Mouse (Mus musculus) midbrain, embryonic 14.5 days (tissue): ENCODE results near the gene Adgra3. TPM values are rescaled to one million over a fixed set of nuclear protein-coding genes. Genes with fewer than 3 reads are reported as not detected.
A peak's percentile ranks its signal among the peaks of the same experiment; 100 is the strongest.

ENCODE experiments used
- ATAC-seq: fragments of 200-750 bp; cut with Nextera tagmentation; 2 replicates; pipeline ENCODE4 v1.8.0; 2017; ENCODE audit warnings: moderate number of reproducible peaks, moderate library complexity; ENCODE audit not compliant: low FRiP score, low TSS enrichment
- DNase-seq: peaks from one replicate; pipeline ENCODE4 v3.0.0-alpha.2; 2015
- H3K27ac ChIP-seq: fragments of 300-500 bp; sonication (generic); replicated peaks from 2 replicates; pipeline ENCODE4 v1.5.1; 2014; ENCODE audit warnings: mild to moderate bottlenecking, low read depth, low read length, moderate library complexity
- H3K27me3 ChIP-seq: fragments of 300-500 bp; sonication (generic); 2 replicates; pipeline ENCODE4 v1.6.1; 2014; ENCODE audit warnings: low read length, control low read depth, mixed read lengths; ENCODE audit not compliant: control insufficient read depth, insufficient read depth
- H3K36me3 ChIP-seq: fragments of 300-500 bp; sonication (generic); 2 replicates; pipeline ENCODE4 v1.6.1; 2014; ENCODE audit warnings: low read length, control low read depth; ENCODE audit not compliant: control insufficient read depth, insufficient read depth
- H3K4me1 ChIP-seq: fragments of 300-500 bp; sonication (generic); 2 replicates; pipeline ENCODE4 v1.6.1; 2014; ENCODE audit warnings: mild to moderate bottlenecking, antibody characterized with exemption, low read length, control low read depth; ENCODE audit not compliant: control insufficient read depth, insufficient read depth
- H3K4me2 ChIP-seq: fragments of 300-500 bp; sonication (generic); 2 replicates; pipeline ENCODE4 v1.6.1; 2014; ENCODE audit warnings: mild to moderate bottlenecking, low read length, moderate library complexity
- H3K4me3 ChIP-seq: fragments of 300-500 bp; sonication (generic); replicated peaks from 2 replicates; pipeline ENCODE4 v1.5.1; 2014; ENCODE audit warnings: low read depth, low read length
- H3K9ac ChIP-seq: fragments of 300-500 bp; sonication (generic); replicated peaks from 2 replicates; pipeline ENCODE4 v1.6.1; 2014; ENCODE audit warnings: mild to moderate bottlenecking, low read length, moderate library complexity
- H3K9me3 ChIP-seq: fragments of 300-500 bp; sonication (generic); 2 replicates; pipeline ENCODE4 v1.6.1; 2016; ENCODE audit warnings: low read length, control low read depth, mixed read lengths; ENCODE audit not compliant: control insufficient read depth
- WGBS: fragments of 180-500 bp; shearing (Covaris S2); extraction: QIAGEN DNeasy Blood & Tissue Kit; methylation state at CpG from one replicate; pipeline ENCODE4 v1.1.7; 2014; 5-methylcytosine and 5-hydroxymethylcytosine counted together
- polyA plus RNA-seq: library from polyadenylated mRNA; unstranded; fragments of >200 nt; fragmentation: Nextera tagmentation; extraction: Ambion mirVana; gene quantifications from 2 replicates; pipeline ENCODE4 v1.2.1, GENCODE M21; 2014

Gene Adgra3
- polyA plus RNA-seq, 1 experiment from 2014 or later, result 25.2 TPM

GRCm38 (mm10) chr5:50002269-50002668, 56.5 kb downstream of the Adgra3 start:
- peaks cover 10% of the 10 kb centered on the region; the same call in 1 of the 2 replicates for H3K36me3 ChIP-seq
- no peaks in the 10 kb centered on the region for H3K4me1 ChIP-seq
- ATAC-seq (no peak), DNase-seq (no peak)
- no peak overlapping the region for H3K9ac ChIP-seq
- no peaks in the 10 kb centered on the region for H3K27me3 ChIP-seq
- 93% methylated on average over 6 of the region's 6 CpGs for WGBS
- H3K4me3 ChIP-seq, result no peak overlapping the region
- no peak overlapping the region for H3K27ac ChIP-seq
- H3K4me2 ChIP-seq, result no peak overlapping the region
- no peaks in the 10 kb centered on the region for H3K9me3 ChIP-seq

GRCm38 (mm10) chr5:49999764-50000163, 59.0 kb downstream of the Adgra3 start:
- peaks cover 6% of the 10 kb centered on the region; the same call in 1 of the 2 replicates for H3K4me1 ChIP-seq
- no peak for ATAC-seq
- no peaks in the 10 kb centered on the region for H3K9me3 ChIP-seq
- 62% methylated on average over 9 of the region's 9 CpGs for WGBS
- peaks cover 4% of the 10 kb centered on the region; the same call in 1 of the 2 replicates for H3K36me3 ChIP-seq
- DNase-seq, result no peak
- no peak overlapping the region for H3K4me2 ChIP-seq
- no peak overlapping the region for H3K27ac ChIP-seq
- H3K27me3 ChIP-seq, result no peaks in the 10 kb centered on the region
- no peak overlapping the region for H3K9ac ChIP-seq
- no peak overlapping the region for H3K4me3 ChIP-seq

GRCm38 (mm10) chr5:49997019-49997418, 61.8 kb downstream of the Adgra3 start:
- Histone ChIP-seq H3K4me2 (no peak overlapping the region), H3K27ac (0 out of 2 replicates have a peak overlapping the region, but pooled peaks have one; percentile 2), H3K4me3 (no peak overlapping the region), H3K9me3 (no peaks in the 10 kb centered on the region), H3K9ac (no peak overlapping the region), H3K36me3 (peaks cover 4% of the 10 kb centered on the region; the same call in 1 of the 2 replicates), H3K27me3 (no peaks in the 10 kb centered on the region), H3K4me1 (peaks cover 7% of the 10 kb centered on the region; the same call in 1 of the 2 replicates)
- ATAC-seq, result no peak
- 72% methylated on average over 6 of the region's 6 CpGs for WGBS
- DNase-seq, result no peak

GRCm38 (mm10) chr5:49996457-49996856, 62.3 kb downstream of the Adgra3 start:
- Histone ChIP-seq H3K4me3 (no peak overlapping the region), H3K4me2 (no peak overlapping the region), H3K9ac (no peak overlapping the region), H3K9me3 (no peaks in the 10 kb centered on the region), H3K27me3 (no peaks in the 10 kb centered on the region), H3K36me3 (peaks cover 4% of the 10 kb centered on the region; the same call in 1 of the 2 replicates), H3K27ac (peak overlapping the region; percentile 2; the same call in 1 of the 2 replicates), H3K4me1 (peaks cover 7% of the 10 kb centered on the region; the same call in 1 of the 2 replicates)
- DNase-seq (no peak), ATAC-seq (no peak)
- WGBS, result 69% methylated on average over 11 of the region's 11 CpGs

- no peak for ATAC-seq
Observed at GRCm38 (mm10) chr5:49990737-49991323, 68.0 kb downstream of the Adgra3 start.

GRCm38 (mm10) chr5:49988015-49988798, 70.6 kb downstream of the Adgra3 start:
- WGBS, result 65% methylated on average over 10 of the region's 10 CpGs
- no peak overlapping the region for H3K4me3 ChIP-seq
- peaks cover 5% of the 10 kb centered on the region; the same call in 1 of the 2 replicates for H3K4me1 ChIP-seq
- no peaks in the 10 kb centered on the region for H3K27me3 ChIP-seq
- no peak overlapping the region for H3K27ac ChIP-seq
- H3K4me2 ChIP-seq, result no peak overlapping the region
- ATAC-seq, result 0 out of 2 replicates have a peak, but pooled peaks have one; percentile 22
- no peak overlapping the region for H3K9ac ChIP-seq
- DNase-seq, result no peak
- H3K9me3 ChIP-seq, result no peaks in the 10 kb centered on the region
- peaks cover 10% of the 10 kb centered on the region; the same call in 1 of the 2 replicates for H3K36me3 ChIP-seq

More at GRCm38 (mm10) chr5:49990737-49991323, 68.0 kb downstream of the Adgra3 start:
- WGBS, result 85% methylated on average over 8 of the region's 8 CpGs
- Histone ChIP-seq H3K9me3 (no peaks in the 10 kb centered on the region), H3K4me1 (peaks cover 12% of the 10 kb centered on the region), H3K4me3 (no peak overlapping the region), H3K4me2 (no peak overlapping the region), H3K36me3 (peaks cover 5% of the 10 kb centered on the region; the same call in 1 of the 2 replicates), H3K27ac (no peak overlapping the region), H3K9ac (no peak overlapping the region), H3K27me3 (no peaks in the 10 kb centered on the region)
- DNase-seq, result no peak

- H3K27ac ChIP-seq, result no peak overlapping the region
- DNase-seq (no peak), ATAC-seq (no peak)
- WGBS, result 77% methylated on average over 5 of the region's 5 CpGs
- H3K9me3 ChIP-seq, result no peaks in the 10 kb centered on the region
- H3K9ac ChIP-seq, result no peak overlapping the region
- no peak overlapping the region for H3K4me2 ChIP-seq
- H3K4me1 ChIP-seq, result no peaks in the 10 kb centered on the region
- no peaks in the 10 kb centered on the region for H3K27me3 ChIP-seq
- H3K36me3 ChIP-seq, result peaks cover 10% of the 10 kb centered on the region; the same call in 1 of the 2 replicates
- H3K4me3 ChIP-seq, result no peak overlapping the region
Observed at GRCm38 (mm10) chr5:49980727-49981126, 78.1 kb downstream of the Adgra3 start.

GRCm38 (mm10) chr5:49979246-49979645, 79.6 kb downstream of the Adgra3 start:
- Histone ChIP-seq H3K4me1 (no peaks in the 10 kb centered on the region), H3K4me3 (no peak overlapping the region), H3K9me3 (no peaks in the 10 kb centered on the region), H3K36me3 (peaks cover 9% of the 10 kb centered on the region; the same call in 1 of the 2 replicates), H3K4me2 (no peak overlapping the region), H3K9ac (no peak overlapping the region), H3K27me3 (no peaks in the 10 kb centered on the region), H3K27ac (no peak overlapping the region)
- no peak for ATAC-seq
- 90% methylated on average over 14 of the region's 14 CpGs for WGBS
- no peak for DNase-seq
